Mouse (Mus musculus): ENCODE measurements around the gene Extl2. TPM values are rescaled to one million over a fixed set of nuclear protein-coding genes. Genes with fewer than 3 reads are reported as not detected.
A peak's percentile ranks its signal among the peaks of the same experiment; 100 is the strongest.

Gene Extl2
- total RNA-seq (2014; fragmentation: Nextera tagmentation) (2.9 and 6.0 TPM in 2 replicates), total RNA-seq (2017) (8.1 and 15.2 TPM in 2 replicates)

GRCm38 (mm10) chr3:116006978-116007940 is at the start of gene Extl2, which contains the start of gene Slc30a7:
Extl2 (plus strand) TSS chr3:116007462.
Slc30a7 (minus strand) TSS chr3:116007406.
- peak; percentile 76 for ATAC-seq (replicated peaks; ENCODE audit: low FRiP score, low TSS enrichment, poor library complexity, severe bottlenecking)

GRCm38 (mm10) chr3:115961311-115962027 is 45.8 kb upstream of the Extl2 start:
- ATAC-seq (replicated peaks; ENCODE audit: low FRiP score, low TSS enrichment, poor library complexity, severe bottlenecking), result no peak

DNA sequence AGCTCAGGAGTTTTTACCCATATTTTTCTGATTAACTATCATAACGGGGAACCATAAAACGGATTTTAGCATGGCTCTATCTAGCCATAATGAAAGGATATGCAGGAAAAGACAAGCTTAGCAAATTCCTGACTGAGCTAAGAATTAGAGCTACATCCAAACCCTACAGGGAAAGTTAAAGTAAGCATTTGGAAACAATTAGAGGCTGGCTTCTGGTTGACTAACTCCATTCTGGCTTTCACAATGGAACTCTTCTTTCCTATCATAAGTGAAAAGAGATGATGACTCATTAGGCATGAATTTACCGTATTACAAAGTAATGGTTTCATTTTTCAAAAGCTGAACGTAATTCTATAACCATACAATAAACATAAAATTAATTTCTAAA is 45.2 kb upstream of the Extl2 start:
- ATAC-seq (replicated peaks; ENCODE audit: low FRiP score, low TSS enrichment, poor library complexity, severe bottlenecking), result no peak

- no peak for ATAC-seq (replicated peaks; ENCODE audit: low FRiP score, low TSS enrichment, poor library complexity, severe bottlenecking)
These were observed 43.7 kb upstream of the Extl2 start for GRCm38 (mm10) chr3:115963597-115963996.

DNA sequence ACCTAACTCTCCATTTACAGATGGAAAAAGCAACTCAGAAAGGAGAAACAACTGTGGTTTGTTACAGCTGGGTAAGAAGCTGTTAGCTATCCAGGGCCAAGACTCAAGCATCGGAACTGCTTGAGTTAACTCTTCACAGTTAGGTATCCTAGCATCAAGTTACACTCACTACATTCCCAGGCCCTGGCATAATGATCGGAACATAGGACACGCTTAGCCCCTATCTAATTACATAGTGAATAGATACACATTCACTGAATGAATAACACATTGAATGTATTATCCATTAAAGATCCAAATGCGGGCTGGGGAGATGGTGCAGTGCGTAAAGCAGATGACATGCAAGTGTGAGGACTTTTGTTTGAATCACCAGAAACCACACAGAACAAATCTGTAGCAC is 43.2 kb upstream of the Extl2 start:
- ATAC-seq (replicated peaks; ENCODE audit: low FRiP score, low TSS enrichment, poor library complexity, severe bottlenecking), result no peak

DNA sequence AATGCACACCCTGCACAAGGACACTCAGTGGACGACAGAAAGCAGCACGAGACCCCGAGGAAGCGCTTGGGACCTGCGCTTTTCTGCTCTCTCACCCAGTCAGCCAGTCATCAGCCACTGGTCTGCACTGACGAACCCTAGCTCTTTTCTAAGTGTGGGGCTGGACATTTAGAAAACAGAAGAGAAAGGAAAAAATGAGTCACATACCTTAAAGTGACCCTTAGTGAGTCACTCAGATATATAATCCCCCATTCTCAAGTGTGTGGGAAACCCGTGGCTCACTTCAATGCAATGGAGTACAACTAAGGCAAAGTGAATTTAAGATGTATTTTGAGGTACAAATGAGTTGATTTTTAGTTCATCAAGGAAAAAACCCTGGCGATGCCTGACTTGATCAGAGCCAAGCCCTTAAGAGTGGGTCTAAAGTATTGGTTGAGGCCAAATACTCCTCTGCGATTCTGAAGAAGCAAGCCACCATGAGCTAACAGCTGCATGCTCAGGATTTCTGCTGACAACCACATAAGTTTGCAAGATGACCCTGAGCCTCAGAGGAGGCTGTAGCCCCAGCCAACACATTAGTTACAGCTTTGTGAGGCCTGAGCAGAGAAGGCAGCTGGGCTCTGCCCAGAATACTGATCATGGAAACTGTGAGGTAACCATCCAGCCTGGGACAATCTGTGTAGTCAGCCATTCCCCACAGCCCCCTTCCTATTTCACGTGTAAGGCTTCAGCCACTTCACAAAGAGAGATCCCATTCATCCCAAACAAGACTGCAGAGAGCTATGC is 38.3 kb upstream of the Extl2 start:
- ATAC-seq (replicated peaks; ENCODE audit: low FRiP score, low TSS enrichment, poor library complexity, severe bottlenecking), result no peak

GRCm38 (mm10) chr3:115971045-115971785 is 36.0 kb upstream of the Extl2 start:
- no peak for ATAC-seq (replicated peaks; ENCODE audit: low FRiP score, low TSS enrichment, poor library complexity, severe bottlenecking)

DNA sequence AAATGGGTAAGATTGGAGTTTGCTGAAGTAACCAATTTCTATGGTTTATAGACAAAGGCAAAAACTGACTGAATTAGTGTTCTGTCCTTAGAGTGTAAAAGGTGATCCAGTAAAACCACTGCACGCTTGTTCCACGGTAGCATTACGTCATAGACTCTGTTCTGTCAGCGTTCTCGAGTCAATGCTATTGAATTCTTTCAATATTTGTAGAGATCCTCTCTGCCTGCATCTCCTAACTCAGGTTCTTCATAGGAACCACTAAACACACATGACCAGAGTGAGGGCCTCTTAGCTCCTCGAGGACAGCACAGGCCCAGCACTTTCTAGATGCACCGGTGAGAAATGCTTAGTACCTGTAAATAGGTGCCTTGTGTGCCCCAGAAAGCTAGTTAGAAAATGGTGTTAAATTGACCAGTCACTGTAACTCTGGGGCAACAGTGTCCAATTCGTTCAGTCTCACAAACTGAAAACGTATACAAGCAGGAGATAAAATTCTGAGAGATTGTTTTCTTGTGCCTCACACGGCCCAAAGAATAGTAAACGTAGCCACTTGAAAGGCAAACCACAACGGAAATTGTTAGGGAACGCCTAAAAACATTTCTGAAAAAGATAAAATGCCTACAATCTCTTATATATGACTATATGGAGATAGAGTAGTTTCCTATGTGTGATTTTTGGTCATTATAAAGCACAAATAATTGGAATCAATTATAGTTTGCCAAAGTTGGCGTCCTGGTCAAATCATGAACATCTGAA is 35.2 kb upstream of the Extl2 start:
- ATAC-seq (replicated peaks; ENCODE audit: low FRiP score, low TSS enrichment, poor library complexity, severe bottlenecking), result no peak

DNA sequence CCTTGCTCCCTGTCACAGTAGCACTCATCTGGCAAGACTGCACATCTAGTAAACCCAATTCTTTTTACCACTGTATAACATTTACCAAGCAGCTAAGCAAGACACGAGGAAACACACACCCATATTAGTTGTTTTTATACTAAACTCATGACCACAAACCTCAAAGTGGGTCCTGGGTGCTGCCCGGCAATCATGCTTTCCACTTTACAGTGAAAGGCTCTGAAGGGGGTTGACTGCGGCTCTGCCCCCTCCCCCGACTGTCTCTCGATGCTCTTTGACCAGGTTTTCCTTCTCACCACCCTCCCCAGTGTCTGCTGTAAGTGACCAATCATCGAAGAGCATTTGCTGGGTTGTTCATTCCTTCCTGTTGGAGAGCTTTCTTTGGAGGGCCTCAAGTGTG is 33.0 kb upstream of the Extl2 start:
- no peak for ATAC-seq (replicated peaks; ENCODE audit: low FRiP score, low TSS enrichment, poor library complexity, severe bottlenecking)

- ATAC-seq (replicated peaks; ENCODE audit: low FRiP score, low TSS enrichment, poor library complexity, severe bottlenecking), result no peak
These were observed 32.3 kb upstream of the Extl2 start for GRCm38 (mm10) chr3:115974995-115975394.

- ATAC-seq (replicated peaks; ENCODE audit: low FRiP score, low TSS enrichment, poor library complexity, severe bottlenecking), result no peak
These were observed 28.3 kb upstream of the Extl2 start for GRCm38 (mm10) chr3:115979000-115979399.

DNA sequence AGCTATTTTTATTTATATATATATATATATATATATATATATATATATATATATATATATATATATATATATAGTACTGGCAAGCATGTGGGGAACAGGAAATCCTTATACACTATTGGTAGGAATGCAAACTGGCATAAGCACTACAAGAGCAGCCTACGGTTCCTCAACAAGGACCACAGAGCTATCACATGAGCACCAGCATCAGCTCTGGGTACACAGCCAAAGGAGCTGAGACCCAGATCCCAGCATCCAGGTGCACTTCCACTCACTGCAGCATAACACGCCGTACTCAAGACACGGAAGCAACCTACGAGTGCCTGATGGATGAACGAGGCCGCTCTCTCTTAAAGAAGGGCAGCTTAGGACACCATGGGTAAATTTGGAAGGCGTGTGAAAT is 24.0 kb upstream of the Extl2 start:
- ATAC-seq (replicated peaks; ENCODE audit: low FRiP score, low TSS enrichment, poor library complexity, severe bottlenecking), result no peak

DNA sequence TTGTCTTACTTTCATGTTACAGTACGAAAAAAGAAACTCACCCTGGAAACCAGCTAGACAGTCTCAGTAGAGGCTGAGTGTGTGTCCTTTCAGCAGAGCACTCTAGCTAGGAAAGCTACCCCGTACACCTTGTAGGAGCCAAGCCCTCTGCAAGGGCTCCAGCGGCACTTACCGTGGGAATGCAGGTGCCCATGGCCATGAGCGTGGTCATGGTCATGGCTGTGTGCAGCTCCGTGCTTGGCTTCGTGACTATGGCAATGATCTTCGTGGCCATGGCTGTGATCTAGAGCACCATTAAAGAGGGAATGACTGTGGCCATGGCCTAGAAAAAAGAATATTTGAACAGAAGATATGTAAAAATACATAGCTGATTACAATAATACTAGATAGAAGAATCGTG is 22.6 kb upstream of the Extl2 start:
- no peak for ATAC-seq (replicated peaks; ENCODE audit: low FRiP score, low TSS enrichment, poor library complexity, severe bottlenecking)

GRCm38 (mm10) chr3:115985183-115985892 is 21.9 kb upstream of the Extl2 start:
- ATAC-seq (replicated peaks; ENCODE audit: low FRiP score, low TSS enrichment, poor library complexity, severe bottlenecking), result peak; percentile 52; the same call in 1 of the 2 replicates

GRCm38 (mm10) chr3:115992103-115992502 is 15.2 kb upstream of the Extl2 start:
- ATAC-seq (replicated peaks; ENCODE audit: low FRiP score, low TSS enrichment, poor library complexity, severe bottlenecking), result peak; percentile 65; the same call in 1 of the 2 replicates

DNA sequence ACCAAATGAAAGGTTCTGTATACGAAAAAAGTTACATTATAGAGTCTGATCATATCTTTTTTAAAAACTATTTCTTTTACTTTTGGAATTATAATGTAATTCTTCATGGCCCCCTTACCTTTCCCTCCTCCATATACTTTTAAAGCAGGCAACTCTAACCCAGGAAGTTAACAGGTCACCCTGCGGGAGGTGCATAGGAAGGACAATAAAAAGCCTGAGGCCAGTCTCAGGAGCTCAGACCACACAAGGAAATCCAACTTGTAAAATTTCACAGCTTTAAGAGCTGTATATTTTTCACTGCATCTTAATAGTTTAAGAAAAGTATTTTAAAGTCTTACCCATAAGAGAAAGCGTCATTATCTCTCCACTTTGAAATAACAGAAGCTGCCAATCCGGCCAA is 14.7 kb upstream of the Extl2 start:
- no peak for ATAC-seq (replicated peaks; ENCODE audit: low FRiP score, low TSS enrichment, poor library complexity, severe bottlenecking)

DNA sequence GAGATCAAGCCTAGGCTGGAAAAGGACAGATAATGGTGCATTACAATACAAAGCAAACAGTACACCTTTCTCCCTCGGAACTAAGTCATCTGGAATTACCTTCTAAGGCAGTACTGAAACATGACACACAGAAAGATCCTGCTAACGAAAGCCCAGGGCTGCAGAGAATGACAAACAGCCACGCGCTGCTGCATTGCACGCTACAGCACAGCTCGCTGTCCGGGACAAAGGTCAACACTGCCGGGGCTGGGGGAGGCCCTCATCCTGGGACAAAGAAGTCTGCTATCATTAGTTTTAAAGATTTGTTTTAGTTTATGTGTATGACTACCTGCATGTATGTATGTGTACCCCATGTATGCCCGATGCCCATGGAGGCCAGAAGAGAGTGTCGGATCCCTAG is 14.2 kb upstream of the Extl2 start:
- no peak for ATAC-seq (replicated peaks; ENCODE audit: low FRiP score, low TSS enrichment, poor library complexity, severe bottlenecking)

- ATAC-seq (replicated peaks; ENCODE audit: low FRiP score, low TSS enrichment, poor library complexity, severe bottlenecking), result no peak
These were observed 10.3 kb upstream of the Extl2 start for GRCm38 (mm10) chr3:115996929-115997328.

Measured in megakaryocyte-erythroid progenitor cell, adult 5-6 weeks (primary cell).